Mouse (Mus musculus): Measurements from ENCODE around the gene Btbd9.
"Not testable (repeated sequence)": the region's sequence is repeated elsewhere in the genome, so short reads cannot be mapped to it uniquely, and the experiment has no call there.

- TF ChIP-seq CTCF (IDR thresholded peaks at IDR 0.05; ENCODE audit: extremely low read depth, insufficient read depth, insufficient read length, insufficient replicate concordance); POLR2A (IDR thresholded peaks at IDR 0.05; ENCODE audit: low read depth, low read length): not testable (repeated sequence)
Observed at GRCm38 (mm10) chr17:30519172-30519512, 57.1 kb downstream of the Btbd9 start.
